Mouse (Mus musculus): Measurements from ENCODE around the gene Gm3646.

DNA sequence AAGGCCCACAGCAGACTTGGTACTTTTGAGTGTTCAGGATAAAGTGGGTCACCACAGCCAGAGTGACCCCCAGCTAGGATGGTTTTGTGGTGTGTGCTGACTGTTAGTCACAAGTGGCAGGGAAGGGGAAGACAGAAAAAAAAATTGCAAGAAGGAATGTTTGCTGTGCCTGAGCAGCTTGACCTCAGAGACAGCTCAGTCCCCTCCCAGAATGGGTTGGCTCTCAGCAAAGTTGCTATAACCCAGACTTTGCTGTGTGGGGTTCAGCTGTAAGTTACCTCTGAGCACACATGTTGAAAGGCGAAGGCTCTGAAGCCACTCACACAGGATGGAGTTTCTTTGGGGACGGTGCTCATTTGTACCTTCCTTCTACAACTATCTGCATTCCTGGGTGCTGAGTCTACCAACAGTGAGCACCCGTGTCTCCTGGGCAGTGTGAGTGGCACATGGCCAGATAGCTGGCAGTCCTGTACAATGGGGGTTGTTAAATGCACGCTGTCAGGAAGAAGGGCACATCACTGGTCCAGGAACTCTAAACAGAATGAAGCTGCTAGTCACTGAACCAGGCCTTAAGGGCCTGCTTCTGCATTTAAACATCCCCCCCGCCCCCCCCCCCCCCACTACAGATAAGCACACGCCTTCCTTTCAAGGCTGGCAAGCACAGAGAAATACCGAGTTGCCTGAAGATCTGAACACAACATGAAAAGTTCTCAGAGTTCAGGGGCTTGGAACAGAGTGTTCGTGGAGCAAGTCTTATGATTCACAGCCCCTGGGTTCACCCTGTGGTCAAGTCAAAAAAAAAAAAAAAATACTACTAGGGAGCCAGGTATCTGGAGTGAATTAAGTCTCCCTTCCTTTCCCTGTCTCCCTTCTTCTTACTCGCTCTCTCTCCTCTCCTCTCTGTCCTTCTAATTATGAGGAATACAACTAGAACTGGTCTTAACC, 45.6 kb downstream of the Gm3646 start:
- TF ChIP-seq CTCF (IDR thresholded peaks at IDR 0.05; ENCODE audit: low read depth) (no peak), EP300 (IDR thresholded peaks at IDR 0.05; ENCODE audit: low read depth) (no peak)
